Mouse (Mus musculus) spleen, postnatal 4 days (tissue): ENCODE measurements around the gene Tmc3.

Experiments
- DNase-seq, 2 experiments: peaks; one replicate each; pipeline ENCODE4 v3.0.0; 2022; ENCODE audit warnings: low spot score in 2 of 2

Gene Tmc3

DNA sequence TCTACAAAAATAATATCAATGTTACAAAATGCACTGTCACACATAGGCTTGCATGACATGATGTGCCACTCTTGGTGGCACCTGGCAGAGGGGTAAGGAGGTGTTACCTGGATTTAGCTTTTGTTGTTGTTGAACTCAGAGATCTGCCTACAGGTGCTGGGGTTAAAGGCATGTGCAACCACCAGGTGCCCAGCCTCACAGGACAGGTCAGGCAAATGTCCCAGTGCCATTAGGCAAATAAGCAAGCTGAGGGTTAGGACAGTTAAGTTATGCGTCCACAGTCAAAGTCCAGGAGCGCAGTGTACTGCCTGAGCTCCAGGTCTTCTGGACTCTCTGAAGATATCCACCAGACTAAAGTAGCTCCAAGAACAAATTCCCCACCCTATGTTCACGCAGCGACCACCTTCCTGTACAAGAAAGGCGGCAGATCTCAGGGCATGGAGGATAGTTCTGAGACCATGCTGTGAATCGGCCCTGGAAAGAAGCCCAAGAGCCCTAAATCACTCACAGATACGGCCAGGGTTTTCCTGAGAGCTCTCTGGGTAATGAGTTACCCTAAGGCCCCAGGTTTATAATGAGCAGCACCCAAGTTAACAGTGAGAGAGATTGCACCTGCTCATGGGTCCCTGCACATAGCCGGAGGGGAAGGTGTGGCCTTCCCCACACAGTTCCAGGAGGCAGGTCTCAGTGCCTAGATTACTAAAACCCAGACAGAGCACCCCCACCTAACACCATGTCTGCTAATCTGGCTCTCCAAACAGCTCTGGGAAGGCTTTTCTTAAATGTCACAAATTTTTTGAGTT lies 53.3 kb downstream of the Tmc3 start:
- no peak for DNase-seq

DNA sequence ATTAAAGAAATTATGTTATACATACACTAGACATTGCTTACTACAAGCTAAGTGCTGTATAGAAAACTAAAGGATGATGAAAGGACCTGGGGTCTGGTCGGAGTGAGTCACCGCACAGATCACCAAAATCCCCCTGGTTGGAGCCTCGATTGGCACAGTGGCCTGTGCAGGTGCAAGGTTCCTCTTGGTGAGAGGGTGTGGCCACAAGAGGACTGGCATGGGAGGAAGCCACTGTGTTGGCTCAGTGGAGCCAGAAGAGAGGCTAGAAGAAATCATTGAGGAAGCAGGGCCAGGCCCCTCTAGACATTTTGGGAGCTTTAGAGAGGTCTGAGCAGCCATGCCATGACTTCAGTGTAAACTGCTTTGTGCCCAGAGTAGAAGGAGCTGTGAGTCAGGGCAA lies 54.4 kb downstream of the Tmc3 start:
- no peak for DNase-seq

DNA sequence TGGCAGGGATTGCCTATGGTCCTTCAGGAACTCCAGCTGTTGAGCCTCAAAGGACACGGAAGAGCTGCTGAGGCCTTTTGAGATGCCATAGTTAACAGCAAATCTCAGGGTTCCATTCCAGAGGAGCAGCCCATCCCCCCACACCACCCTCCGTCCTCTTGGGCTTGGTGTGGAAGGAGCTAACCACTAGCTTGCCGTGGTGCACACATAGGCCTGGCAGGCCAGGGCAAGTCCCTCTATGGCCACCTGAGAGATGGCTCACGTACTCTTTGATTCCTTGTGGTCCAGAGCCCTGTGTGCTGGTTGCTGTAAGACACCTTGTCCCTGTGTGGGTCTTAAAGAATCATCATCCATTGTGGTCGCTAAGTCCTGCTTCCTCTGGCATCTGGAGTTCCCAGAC lies 55.9 kb downstream of the Tmc3 start:
- DNase-seq, result no peak

DNA sequence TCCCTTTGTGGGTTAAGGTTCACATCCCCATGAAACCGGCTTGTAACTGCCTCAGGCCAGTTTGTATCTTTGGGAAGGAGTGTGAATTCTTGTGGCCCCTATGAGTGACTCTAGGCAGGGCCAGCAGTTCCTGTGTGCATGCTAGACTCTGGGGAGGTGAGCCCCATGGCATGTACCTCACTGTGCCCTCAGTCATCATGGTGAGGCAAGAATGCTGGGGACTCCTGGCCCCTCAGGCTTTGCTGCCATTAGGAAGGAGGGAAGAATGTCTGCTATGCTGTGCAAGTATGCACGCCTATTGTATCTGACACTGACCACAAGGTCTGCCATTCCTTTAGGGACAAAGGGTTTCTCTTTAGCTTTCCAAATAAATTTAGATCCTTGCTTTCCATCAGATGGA lies 56.4 kb downstream of the Tmc3 start:
- no peak for DNase-seq

DNA sequence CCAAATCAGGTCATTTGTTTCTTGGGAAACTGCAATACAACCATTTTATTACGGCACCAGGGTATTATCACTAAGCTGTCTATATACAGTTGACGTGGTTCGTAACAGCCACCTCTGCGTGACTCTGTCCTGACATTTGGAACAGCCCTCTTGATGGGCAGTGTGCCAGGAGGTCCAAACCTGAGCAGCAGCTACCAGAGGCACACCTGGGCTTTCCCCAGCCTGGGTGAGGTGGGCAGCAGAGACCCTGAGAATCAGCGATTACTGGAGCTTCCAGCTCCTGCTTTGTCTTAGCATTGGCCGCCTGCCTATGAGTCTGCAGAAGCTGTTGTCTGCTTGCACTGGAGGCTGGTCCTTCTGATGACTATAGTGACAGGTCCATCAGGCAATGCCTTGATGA lies 58.9 kb downstream of the Tmc3 start:
- DNase-seq, result no peak

DNA sequence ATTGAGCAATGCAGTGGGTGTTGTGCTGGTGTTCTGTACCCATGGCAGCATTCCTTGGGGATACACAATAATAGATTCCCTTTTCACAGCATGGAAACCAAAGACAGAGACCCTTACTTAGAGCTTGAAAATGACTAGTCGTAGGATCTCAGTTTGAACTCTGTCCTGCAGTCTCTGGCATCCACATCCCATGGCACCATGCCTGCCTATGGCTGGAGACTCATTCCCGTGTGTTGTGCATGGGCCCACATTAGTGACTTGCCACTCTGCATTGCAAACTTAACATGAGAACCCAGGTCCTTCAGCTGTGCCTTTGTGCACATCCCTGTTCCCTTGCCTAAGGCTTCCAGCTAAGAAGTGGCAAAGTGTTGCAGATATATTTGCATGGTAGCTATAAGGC lies 60.0 kb downstream of the Tmc3 start:
- no peak for DNase-seq

DNA sequence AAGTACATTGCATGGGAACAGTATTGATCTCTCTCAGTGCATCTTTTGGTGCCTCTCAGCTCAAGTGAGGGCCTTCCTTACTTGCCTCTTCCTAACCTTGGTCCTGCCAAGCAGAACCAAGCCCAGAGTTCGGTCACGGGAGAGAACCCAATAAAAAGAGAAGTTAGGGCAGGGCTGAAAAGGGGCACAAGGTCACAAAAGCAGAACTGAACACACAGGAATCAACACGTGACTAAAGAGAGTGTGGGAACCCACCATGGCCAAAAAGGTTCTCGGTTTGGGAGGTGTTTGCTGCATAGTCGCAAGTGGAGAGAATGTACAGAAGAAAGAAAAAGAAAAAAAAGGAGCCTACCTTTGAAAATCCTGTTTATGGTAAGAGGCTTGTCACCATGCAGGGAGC lies 60.7 kb downstream of the Tmc3 start:
- no peak for DNase-seq

DNA sequence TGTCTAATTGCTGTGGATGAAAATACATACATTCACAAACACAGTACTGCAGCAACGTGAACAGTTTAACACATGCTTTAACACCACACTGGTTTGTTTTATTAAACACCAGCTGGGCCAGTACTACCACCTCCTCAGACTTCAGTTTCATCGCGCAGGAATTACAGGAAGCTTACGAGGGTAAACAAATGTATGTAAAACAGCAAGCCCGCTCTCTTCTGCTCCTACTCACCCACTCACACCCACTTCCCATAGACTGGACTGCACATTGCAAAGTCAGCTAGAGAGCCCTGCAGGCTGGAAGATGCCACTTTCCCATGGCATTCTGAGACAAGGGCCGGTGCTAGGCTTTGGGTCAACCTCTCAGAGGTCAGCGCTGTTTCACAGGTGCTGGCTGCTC lies 64.1 kb downstream of the Tmc3 start:
- DNase-seq, result no peak

DNA sequence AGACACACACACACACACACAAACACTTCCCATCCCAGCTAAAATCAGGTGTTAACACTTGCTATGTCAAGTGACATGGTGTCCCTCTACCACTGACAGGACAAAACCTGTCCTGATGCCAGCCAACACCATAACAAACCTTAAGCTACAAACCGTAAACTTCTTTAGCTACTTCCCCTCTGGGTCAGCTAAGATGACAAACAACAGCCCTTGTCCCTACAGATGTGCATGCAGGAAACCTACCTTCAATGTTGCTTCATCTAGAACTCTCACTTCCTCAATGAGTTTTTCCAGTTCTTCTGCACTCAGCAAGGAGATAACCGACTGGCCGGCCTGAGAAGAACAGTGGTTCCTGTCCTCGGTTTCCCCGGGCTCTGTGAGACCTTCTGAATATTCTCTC lies 65.9 kb downstream of the Tmc3 start:
- no peak for DNase-seq

DNA sequence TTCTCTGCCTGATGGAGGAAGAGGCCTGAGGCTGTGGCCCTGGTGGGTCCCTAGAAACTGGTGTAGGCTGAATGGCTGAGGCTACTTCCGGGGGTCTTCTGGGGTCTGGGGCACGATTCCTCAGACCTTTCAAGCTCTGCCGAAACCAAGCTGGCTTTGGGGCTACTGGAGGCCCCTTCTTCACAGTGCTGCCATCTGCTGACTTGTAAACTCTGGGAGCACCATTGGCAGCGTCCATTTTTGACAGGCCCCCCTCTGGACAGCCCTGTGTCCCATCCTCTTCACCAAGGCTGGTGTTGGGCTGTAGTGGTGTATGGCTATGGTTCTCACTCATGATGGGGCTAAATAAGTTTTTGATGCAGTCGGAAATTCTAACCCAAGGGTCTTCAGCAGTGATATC lies 67.8 kb downstream of the Tmc3 start:
- DNase-seq, result no peak

DNA sequence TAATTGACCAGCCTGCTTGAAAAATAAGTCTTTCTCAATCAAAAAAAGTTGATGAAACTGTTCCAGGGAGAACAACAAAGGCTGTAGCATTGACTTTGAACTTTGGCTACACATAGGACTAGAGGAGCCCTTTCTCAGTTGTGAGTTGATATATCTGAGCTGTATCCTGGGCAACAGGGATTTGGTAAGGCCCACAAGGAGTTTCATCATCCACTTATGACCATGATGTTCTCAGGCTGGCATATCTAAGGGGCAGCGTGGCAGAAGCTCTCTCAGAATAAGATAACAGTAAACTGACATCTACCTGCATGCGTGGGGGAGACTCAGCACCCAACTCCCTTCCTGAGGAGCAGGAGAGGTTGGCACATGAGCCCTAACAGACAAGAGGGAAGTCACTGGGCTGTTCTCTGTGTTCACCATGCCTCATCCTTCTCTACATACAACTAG lies 68.9 kb downstream of the Tmc3 start:
- no peak for DNase-seq

DNA sequence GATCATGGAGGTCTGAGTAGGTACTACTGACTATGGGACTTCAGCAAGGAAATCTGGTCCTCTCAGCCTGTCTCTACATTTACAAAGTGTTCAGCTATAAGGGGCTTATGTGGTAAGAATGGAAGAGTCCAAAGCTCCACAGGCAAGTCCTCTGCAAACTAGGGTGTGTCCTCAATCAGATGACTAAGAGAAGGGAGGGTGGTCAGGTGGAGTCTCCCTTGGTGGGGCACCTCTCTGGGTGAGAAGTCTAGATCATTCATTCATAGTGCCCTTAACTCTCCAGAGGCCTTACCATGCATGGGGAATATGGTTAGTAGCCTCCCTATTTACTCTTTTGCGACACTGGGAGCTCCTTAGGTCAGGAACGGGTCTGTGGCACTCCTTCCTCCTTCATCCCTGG lies 69.5 kb downstream of the Tmc3 start:
- DNase-seq, result no peak

DNA sequence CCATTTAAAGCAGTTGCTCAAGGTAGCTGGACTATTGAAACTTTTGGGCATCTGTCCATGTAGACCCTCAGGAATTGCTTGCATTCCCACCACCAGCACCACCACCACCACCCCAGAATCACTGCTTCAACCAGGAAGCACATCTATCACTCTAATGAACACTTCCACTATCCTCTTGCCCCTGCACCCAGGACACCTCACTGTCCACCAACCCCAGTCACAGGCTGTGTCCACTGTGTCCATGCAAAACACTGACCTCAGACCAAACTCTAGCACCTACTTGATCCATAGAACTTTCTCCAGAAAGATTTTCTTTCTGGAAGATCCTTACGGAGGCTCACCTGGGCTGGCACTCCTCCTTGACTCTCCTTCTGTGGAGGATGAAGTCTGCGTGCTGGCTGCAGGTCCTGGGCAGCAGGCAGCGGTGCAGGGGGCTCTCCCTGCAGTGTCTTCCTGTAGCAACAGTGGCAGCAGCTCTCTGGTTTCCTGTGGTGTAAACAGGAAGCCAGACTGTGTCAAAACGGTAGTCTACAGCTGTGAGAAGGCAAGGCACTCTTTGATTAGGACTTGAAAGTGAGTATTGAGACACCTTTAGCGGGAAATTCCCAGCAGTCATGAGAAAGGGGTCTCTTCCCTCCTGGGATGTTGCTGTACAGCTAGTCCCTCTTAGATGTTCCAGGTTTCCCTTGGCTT lies 70.4 kb downstream of the Tmc3 start:
- DNase-seq, result peak; percentile 64 to 83

DNA sequence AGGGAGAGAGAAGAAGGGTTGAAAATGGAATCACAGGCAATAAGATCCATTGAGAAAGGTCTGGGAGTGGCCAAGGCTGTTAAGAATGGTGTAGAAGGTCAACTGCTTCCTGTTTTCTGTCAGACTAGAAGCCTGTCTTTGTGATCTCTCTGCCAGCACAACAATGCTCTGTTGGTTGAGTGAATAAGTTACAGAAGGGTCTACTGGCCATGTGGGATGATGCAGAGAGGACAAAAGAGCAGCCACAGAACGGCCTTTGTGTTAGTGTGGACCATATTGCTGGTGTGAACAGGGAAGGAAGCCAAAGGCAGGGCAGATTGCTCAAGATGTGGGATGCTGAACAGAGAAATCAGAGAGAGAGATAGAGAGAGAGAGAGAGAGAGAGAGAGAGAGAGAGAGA lies 74.0 kb downstream of the Tmc3 start:
- no peak for DNase-seq

DNA sequence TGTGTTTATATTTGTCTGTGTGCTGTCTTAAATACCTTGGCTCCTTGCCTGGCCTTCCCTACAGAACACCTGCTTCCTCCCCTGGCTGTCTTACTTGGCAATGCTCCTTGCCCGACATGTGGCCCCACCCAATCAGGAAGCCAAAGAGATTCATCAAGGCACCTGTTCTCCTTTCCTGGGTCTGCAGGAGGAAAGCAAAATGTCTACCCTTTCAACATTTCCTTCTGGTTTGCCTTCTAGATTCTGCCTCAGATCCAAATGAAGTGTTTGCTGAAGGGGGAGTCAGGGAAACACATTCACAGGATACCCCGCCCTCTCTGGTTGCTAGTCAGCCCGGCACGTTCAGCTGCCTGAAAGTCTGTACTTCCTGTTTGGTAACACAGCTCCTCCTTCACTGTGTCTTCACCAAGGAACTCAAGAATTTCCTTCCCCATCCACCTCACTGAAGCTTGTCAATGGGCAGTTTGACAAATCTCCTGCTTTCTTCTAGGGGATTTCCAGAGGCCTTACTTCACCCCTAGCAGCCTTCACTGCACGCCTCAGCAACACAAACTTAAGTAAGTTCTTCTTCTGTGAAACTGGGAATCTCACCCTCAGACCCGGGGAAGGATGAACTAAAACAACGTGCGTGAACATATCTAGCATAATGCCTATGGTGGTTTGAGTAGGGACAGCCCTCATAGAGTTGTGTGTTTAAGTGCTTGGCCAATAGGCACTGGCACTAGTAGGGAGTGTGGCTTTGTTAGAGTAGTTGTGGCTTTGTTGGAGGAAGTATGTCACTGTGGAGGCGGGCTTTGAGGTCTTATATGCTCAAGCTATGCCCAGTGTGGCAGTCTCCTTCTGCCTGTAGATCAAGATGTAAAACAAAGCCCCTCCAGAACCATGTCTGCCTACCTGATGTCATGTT lies 74.7 kb downstream of the Tmc3 start:
- DNase-seq, result peak; percentile 52 to 72

DNA sequence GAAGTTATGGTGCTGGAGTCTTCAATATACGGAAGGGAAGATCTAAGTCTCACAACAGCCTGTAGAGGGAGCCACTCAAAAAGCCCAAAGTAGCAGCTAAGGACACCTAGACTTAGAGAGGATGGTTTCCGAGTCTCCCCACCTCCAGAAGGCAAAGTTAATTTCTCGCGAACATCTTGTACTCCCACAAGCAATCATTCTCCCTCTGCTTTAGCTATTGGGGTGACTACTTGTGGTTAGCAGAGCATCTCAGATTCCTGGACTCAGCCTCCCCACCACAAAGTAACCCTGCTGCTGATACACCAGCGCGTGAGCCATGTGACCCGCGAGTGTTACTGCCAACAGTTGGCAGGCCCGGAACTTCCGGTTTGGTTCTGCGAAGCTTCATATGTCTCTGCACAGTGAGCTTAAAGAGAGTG lies 75.6 kb downstream of the Tmc3 start:
- DNase-seq, result no peak

DNA sequence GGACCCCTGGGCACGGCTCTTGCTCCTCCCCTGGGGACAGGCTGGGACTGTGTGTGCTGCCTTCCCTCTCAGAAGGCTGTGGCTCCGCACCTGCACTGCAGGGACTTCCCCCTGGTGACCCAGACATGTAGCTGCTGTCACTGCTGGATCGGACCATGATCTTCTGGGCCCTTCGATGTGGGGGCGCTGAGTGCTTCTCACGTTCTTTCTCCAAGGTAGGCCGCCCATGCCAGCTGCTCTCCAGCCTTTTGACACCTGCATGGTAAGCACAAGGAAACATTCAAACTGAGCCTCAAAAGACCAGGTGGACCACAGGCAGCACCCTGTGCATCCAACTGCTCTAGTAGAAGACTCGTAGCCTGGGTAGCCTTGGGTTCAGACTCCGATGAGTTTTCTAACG lies 76.3 kb downstream of the Tmc3 start:
- peak in 1 of 2 experiments; percentile 73 for DNase-seq

DNA sequence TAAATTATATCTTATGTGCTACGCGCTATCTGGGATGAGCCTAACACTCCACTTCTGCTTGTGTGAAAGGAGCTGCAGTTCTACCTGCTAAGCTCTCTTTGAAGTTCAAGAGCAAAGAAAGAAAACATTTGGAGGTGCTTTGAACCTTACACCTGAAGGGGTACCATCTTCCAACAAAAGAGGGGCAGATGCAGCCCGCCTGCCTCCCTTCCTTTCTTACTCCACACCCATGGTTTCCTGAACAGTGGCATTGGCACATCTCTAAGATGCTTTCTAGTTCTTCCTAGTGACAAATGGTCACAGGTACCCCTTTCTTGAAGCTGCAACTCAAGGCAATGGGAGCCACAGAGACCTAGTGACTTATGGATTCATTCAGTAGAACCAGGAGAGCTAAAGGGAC lies 77.0 kb downstream of the Tmc3 start:
- DNase-seq, result no peak

DNA sequence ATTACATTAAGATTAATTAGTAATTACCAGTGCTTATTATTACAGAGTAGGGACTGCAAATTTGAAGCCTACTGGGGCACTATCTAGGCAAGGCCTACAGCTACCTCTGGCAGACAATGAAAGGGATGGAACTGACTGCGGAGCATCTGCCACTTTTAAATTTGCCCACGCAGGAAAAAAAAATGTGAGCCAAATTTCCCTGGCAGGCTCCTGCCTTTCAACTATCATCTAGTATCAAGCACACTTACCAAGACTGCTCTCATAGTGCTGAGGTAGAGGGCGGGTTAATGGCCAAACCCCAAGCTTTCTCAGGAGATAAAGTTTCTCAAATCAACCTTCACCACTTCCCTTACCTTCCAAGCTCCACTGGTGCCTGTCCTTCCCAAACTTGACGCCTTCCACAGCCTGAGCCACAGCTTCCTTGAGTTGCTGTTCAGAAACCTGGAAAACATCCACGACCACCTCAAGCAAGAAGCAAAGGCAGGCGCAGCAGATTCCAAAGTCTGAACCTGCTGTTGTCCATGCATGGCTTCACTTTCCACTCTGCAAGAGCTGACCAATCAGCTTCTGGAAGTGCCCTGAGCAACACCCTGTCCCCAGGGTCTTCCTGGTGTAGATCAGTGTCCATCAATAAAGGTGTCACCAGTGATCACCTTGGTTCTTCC lies 78.1 kb downstream of the Tmc3 start:
- DNase-seq, result no peak

DNA sequence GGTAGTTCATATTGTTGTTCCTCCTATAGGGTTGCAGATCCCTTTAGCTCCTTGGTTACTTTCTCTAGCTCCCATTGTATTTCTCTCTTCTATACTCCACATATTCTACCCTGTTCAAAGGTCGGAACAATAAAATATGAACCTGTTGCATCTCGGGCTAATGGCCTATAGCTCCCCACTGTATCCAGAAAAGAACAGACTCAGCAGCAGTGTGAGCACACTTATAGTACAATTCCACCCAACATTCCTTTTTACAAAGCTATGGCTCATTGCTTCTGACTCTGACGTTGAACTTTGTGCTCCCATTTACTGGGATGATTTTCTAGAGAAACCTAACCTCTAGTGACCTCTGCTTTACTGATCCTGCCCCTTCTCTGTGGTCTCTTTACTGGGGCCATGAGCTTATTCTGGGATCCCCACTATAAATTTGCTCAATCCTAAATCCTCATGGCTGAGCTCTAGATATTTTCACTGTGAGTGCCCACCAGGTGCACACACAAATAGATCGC lies 81.4 kb downstream of the Tmc3 start:
- DNase-seq, result no peak

DNA sequence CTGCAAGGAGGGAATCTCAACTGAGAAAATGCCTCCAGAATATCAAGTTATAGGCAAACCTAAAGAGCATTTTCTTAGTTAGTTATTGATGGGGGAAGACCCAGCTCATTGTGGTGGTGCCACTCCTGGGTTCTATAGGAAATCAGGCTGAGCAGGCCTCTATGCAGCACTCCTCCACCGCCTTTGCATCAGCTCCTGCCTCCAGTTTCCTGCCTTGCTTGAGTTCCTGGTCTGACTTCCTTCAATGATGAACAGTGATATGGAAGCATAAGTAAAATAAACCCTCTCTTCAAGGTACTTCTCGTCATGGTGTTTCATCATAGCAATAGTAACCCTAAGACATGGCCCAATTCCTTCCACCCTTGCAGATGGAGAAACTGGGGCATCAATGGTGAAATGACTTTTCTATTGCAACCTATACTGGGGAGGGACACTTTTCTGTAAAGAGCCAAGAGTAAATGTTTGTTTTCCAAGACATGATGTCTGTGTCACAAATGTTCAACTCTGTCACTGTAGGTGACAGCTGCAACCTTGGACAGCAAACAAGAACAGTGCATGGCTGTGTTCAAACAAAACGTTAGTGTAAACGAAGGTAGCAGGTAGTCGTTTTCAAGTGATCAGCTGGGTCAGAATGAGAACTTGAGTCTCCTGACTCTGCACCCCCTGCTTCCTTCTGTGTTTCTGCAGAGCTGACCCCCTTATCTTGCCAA lies 83.4 kb downstream of the Tmc3 start:
- DNase-seq, result peak; percentile 9 to 51
